Mouse (Mus musculus): Measurements from ENCODE around the gene Kdf1.

GRCm38 (mm10) chr4:133521502-133521901, 2.7 kb downstream of the Kdf1 start:
- TF ChIP-seq CTCF (IDR thresholded peaks at IDR 0.05; ENCODE audit: insufficient read depth, low read depth, low read length) (no peak), POLR2A (IDR thresholded peaks at IDR 0.05; ENCODE audit: insufficient read depth, low read depth, low read length) (no peak)
